Mouse (Mus musculus) erythroblast, embryonic 14.5 days (primary cell): ENCODE results near the gene Itpripl1. TPM values are rescaled to one million over a fixed set of nuclear protein-coding genes. Genes with fewer than 3 reads are reported as not detected.
"Not testable (repeated sequence)": the region's sequence is repeated elsewhere in the genome, so short reads cannot be mapped to it uniquely, and the experiment has no call there.

ENCODE experiments used
- H3K27me3 ChIP-seq: 2 replicates; pipeline ENCODE4 v1.6.1; 2012; ENCODE audit warnings: inconsistent platforms; ENCODE audit not compliant: control insufficient read depth
- H3K36me3 ChIP-seq: 2 replicates; pipeline ENCODE4 v1.6.1; 2012; ENCODE audit warnings: mild to moderate bottlenecking, inconsistent platforms; ENCODE audit not compliant: control insufficient read depth
- H3K4me1 ChIP-seq: 2 replicates; pipeline ENCODE4 v1.6.1; 2012; ENCODE audit warnings: inconsistent platforms; ENCODE audit not compliant: control insufficient read depth
- H3K4me3 ChIP-seq: replicated peaks from 2 replicates; pipeline ENCODE3; 2012; ENCODE audit warnings: moderate library complexity, mild to moderate bottlenecking, inconsistent platforms
- H3K9me3 ChIP-seq: 2 replicates; pipeline ENCODE4 v1.6.1; 2012; ENCODE audit warnings: low read length, inconsistent platforms, mixed read lengths; ENCODE audit not compliant: control insufficient read depth
- GATA1 ChIP-seq: IDR thresholded peaks from 2 replicates; pipeline ENCODE4 v1.6.1; 2012; ENCODE audit warnings: low read length, inconsistent platforms, mixed read lengths
- TAL1 ChIP-seq: IDR thresholded peaks from 3 replicates; pipeline ENCODE4 v1.6.1; 2012; ENCODE audit warnings: low read length, inconsistent platforms, mixed read lengths
- polyA plus RNA-seq: library from polyadenylated mRNA; stranded (reverse); fragments of >175 nt; gene quantifications from 2 replicates; pipeline ENCODE4 v1.2.3, GENCODE M21; 2012

Gene Itpripl1
- polyA plus RNA-seq, 1 experiment, result 0.47 TPM

DNA sequence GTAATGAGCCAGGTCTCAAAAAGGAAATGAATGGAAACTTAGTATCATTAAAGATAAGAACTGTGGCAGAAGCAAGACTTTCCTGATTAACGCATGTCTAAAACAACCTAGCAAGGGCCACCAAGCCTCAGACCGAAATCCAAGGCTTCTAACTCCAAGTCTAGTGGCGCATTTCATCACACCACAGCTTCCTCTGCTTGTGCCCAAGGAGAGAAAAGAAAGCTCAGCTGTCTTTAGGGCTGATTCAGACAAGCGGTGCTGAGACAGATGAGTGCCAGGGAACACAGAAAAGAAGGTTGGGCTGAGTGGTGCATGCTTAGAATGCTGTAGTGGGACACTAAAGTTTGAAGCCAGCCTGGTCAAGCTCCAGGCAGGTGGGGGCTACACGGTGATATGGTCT, 14.3 kb downstream of the Itpripl1 start:
- no peak for TF ChIP-seq GATA1
- no peak for TF ChIP-seq TAL1
- Histone ChIP-seq H3K9me3 (no peaks in the 10 kb centered on the region), H3K36me3 (peaks cover 87% of the 10 kb centered on the region), H3K27me3 (no peaks in the 10 kb centered on the region), H3K4me3 (no peak overlapping the region), H3K4me1 (peaks cover 42% of the 10 kb centered on the region)

DNA sequence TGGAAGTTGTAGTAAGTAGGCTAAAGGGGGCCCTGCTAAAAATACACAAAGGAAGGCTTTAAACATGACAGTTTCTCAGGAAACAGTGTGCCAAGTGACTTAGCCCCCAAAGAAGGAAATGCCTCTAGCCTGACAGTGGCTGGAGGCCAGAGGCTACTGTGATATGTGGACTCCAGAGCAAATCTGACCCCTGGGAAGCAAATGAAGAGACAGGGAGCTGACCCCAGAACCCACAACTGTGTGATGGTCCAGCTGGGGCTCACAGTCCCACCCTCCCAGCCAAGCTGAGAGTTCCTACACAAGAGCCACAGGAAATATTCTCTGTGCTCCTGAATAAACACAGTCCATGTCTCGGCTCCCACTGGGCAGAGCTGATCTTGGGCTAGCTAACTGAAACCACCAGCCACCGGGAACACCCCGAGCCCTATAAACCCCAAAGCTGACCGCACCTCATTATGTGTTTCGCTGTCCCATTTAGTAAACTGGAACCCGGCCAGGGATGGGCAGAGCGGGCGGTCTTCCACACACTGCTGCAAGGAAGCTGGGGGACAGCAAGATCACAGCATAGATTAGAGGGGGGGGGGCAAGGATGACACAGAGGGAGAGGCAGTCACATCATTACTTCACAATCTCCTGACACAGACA, 21.5 kb downstream of the Itpripl1 start:
- no peaks in the 10 kb centered on the region for H3K4me1 ChIP-seq
- H3K36me3 ChIP-seq, result peaks cover 99% of the 10 kb centered on the region
- H3K9me3 ChIP-seq, result no peaks in the 10 kb centered on the region
- H3K27me3 ChIP-seq, result no peaks in the 10 kb centered on the region
- no peak for TF ChIP-seq GATA1
- TF ChIP-seq TAL1, result no peak
- H3K4me3 ChIP-seq, result no peak overlapping the region

DNA sequence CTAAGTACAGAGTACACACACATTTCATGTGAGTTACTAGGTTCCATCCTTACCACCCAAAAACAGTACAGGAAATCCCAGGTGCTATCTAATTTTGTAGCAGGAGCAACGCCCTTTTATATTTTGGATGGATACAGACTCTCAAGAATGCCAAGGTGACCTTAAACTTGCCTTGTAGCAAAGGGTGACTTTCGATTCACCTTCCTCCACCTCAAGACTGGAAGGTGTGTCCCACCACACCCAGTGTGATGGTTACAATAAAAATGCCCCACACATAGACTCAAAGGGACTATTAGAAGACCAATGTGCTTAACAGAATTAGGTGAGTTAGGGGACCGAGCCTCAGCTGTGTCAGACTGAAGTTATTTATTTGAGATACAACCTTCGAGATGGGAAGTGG, 34.3 kb downstream of the Itpripl1 start:
- Histone ChIP-seq H3K36me3 (peaks cover 100% of the 10 kb centered on the region), H3K4me3 (no peak overlapping the region), H3K9me3 (no peaks in the 10 kb centered on the region), H3K27me3 (no peaks in the 10 kb centered on the region), H3K4me1 (no peaks in the 10 kb centered on the region)
- TF ChIP-seq GATA1, result no peak
- no peak for TF ChIP-seq TAL1

DNA sequence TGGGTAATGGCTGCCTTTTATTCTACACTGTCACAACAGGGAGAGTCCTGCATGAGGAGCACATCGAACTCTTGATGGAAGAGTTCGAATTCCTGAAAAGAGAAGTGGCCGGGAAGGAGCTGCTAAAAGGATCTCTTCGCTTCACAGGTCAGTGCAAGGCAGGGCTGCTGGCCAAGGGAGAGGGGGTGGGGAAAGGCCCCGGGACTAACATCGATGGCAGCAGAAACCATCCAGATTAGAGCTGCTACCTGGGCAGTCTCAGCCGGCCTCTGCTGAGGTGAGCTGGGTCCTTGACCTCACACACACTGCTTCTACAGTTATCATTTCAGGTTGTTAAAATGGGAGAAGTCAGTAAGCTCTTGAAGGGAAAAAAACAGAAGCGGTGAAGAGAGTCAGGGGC, 51.2 kb downstream of the Itpripl1 start:
- Histone ChIP-seq H3K36me3 (peaks cover 59% of the 10 kb centered on the region), H3K4me3 (no peak overlapping the region), H3K4me1 (no peaks in the 10 kb centered on the region), H3K27me3 (no peaks in the 10 kb centered on the region), H3K9me3 (no peaks in the 10 kb centered on the region)
- TF ChIP-seq GATA1, result no peak

DNA sequence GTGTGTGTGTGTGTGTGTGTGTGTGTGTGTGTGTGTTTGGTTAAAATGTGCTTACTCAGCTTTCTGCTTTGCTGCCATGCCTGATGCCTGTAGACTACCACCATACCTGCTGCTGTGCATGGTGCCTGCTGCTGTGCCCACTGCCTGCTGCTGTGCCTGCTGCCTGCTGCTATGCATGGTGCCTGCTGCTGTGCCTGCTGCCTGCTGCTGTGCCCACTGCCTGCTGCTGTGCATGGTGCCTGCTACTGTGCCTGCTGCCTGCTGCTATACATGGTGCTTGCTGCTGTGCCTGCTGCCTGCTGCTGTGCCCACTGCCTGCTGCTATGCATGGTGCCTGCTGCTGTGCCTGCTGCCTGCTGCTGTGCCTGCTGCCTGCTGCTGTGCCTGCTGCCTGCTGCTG, 53.1 kb downstream of the Itpripl1 start:
- H3K9me3 ChIP-seq, H3K4me1 ChIP-seq, H3K4me3 ChIP-seq, H3K27me3 ChIP-seq: not testable (repeated sequence)
- peaks cover 59% of the 10 kb centered on the region for H3K36me3 ChIP-seq

Other genes starting within 250 kb of the Itpripl1 start
- gene Sppl2a, start 210.2 kb downstream of the Itpripl1 start, polyA plus RNA-seq, result 0.07 and 0.08 TPM in 2 replicates
- 0.08 TPM in 1 of 2 replicates, not detected in the other for gene Ap4e1, start 134.7 kb downstream of the Itpripl1 start, polyA plus RNA-seq
- 1.3 and 1.7 TPM in 2 replicates for gene Blvra, start 72.8 kb downstream of the Itpripl1 start, polyA plus RNA-seq
- gene Ncaph, start 9.5 kb downstream of the Itpripl1 start, polyA plus RNA-seq, result 3.9 and 6.2 TPM in 2 replicates
- gene 1810024B03Rik, start 64.8 kb upstream of the Itpripl1 start, polyA plus RNA-seq, result not detected in 2 replicates
- gene Snrnp200, start 64.9 kb upstream of the Itpripl1 start, polyA plus RNA-seq, result 0.90 and 0.97 TPM in 2 replicates
- gene Ciao1, start 104.4 kb upstream of the Itpripl1 start, polyA plus RNA-seq, result 2.2 and 3.3 TPM in 2 replicates
- gene Tmem127, start 104.5 kb upstream of the Itpripl1 start, polyA plus RNA-seq, result 1.6 and 1.9 TPM in 2 replicates
- gene Stard7, start 126.8 kb upstream of the Itpripl1 start, polyA plus RNA-seq, result 1.1 and 1.5 TPM in 2 replicates
- gene Dusp2, start 192.7 kb upstream of the Itpripl1 start, polyA plus RNA-seq, result 0.05 and 0.08 TPM in 2 replicates
- gene Astl, start 195.2 kb upstream of the Itpripl1 start, polyA plus RNA-seq, result not detected in 2 replicates
- gene Adra2b, start 219.8 kb upstream of the Itpripl1 start, polyA plus RNA-seq, result 1.9 and 2.4 TPM in 2 replicates